Mouse (Mus musculus): ENCODE measurements around the gene Kcnb1.

Gene Kcnb1

GRCm38 (mm10) chr2:167059960-167060359, 130.0 kb downstream of the Kcnb1 start:
- DNase-seq (ENCODE audit: low spot score), result no peak

- DNase-seq (ENCODE audit: low spot score), result no peak
Measured at GRCm38 (mm10) chr2:167059536-167059935, 130.4 kb downstream of the Kcnb1 start.

- no peak for DNase-seq (ENCODE audit: low spot score)
Measured at GRCm38 (mm10) chr2:167058814-167059387, 131.1 kb downstream of the Kcnb1 start.

- no peak for DNase-seq (ENCODE audit: low spot score)
Measured at GRCm38 (mm10) chr2:167058201-167058600, 131.8 kb downstream of the Kcnb1 start.

GRCm38 (mm10) chr2:167056942-167057323, 133.0 kb downstream of the Kcnb1 start:
- DNase-seq (ENCODE audit: low spot score), result no peak

GRCm38 (mm10) chr2:167056210-167056941, 133.6 kb downstream of the Kcnb1 start:
- DNase-seq (ENCODE audit: low spot score), result no peak

- DNase-seq (ENCODE audit: low spot score), result no peak
Measured at GRCm38 (mm10) chr2:167055386-167055785, 134.6 kb downstream of the Kcnb1 start.

GRCm38 (mm10) chr2:167053127-167053844, 136.7 kb downstream of the Kcnb1 start:
- DNase-seq (ENCODE audit: low spot score), result no peak

GRCm38 (mm10) chr2:167048698-167049358, 141.1 kb downstream of the Kcnb1 start:
- no peak for DNase-seq (ENCODE audit: low spot score)

GRCm38 (mm10) chr2:167048223-167048622, 141.7 kb downstream of the Kcnb1 start:
- DNase-seq (ENCODE audit: low spot score), result no peak
